8 mouse cellular contexts compared by ENCODE assay signal in the genomic region with DNA sequence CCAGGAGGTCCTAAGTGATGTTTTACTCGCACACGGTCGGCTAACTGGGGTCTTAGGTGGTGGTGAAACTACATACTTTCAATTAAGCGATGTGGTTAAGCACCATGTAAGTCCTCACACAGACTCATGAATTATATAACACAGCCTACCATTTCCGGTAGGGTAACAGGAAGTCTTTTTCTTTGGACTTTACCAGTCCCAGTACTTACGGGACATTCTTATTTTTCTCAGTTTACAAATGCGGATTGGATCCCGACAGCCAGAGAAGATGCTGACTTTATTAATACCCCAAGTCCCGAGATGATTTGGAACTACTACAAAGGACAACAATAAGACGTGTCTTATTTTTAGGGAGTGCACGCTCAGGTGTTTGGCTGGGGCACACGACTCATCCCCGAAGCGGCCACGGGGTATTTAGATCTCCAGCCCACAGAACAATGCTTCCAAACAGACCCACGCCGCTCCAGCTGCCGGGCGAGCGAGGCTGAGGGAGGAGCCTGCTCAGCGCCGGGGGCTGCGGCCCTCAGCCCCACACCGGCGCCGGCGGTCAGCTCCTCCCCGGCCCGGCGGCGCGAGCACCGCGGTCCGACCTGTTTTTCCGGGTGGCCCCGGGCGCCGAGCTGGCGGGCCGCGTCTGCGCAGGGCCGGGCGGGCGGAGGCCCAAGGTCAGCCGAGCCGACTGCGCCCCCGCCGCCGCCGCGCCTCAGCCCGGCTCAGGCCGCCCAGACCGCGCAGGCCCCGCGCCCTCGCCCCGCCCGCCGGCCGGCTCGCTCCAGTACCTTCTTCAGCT. TPM values are rescaled to one million over a fixed set of nuclear protein-coding genes. Genes with fewer than 3 reads are reported as not detected.
DNase-seq lines count a peak whose midpoint lies in the region; ATAC-seq and TF ChIP-seq lines count a peak whose summit lies in the region.

No protein-coding gene starts in this region.

- WGBS in forebrain, embryonic 15.5 days, result under 1% methylated on average over 45 of the region's 66 CpGs
- WGBS in kidney, embryonic 15.5 days, result under 1% methylated on average over 66 of the region's 66 CpGs
- WGBS in lung, embryonic 15.5 days, result under 1% methylated on average over 65 of the region's 66 CpGs
- WGBS in olfactory bulb, adult 2 months, result under 1% methylated on average over 66 of the region's 66 CpGs

- no peaks in the 10 kb centered on the region for H3K27me3 ChIP-seq in forebrain, embryonic 15.5 days
- H3K27me3 ChIP-seq in kidney, embryonic 15.5 days, result no peaks in the 10 kb centered on the region
- no peaks in the 10 kb centered on the region for H3K27me3 ChIP-seq in lung, embryonic 15.5 days

- H3K36me3 ChIP-seq in forebrain, embryonic 15.5 days, result peaks cover 17% of the 10 kb centered on the region
- peaks cover 38% of the 10 kb centered on the region for H3K36me3 ChIP-seq in kidney, embryonic 15.5 days
- H3K36me3 ChIP-seq in lung, embryonic 15.5 days, result peaks cover 26% of the 10 kb centered on the region

- H3K4me1 ChIP-seq in brown adipose tissue, adult 24 weeks (ENCODE audit: control insufficient read depth, insufficient read depth, insufficient read length, low read length), result 0 out of 2 replicates have a peak, but pooled peaks cover 2% of the 10 kb centered on the region
- H3K4me1 ChIP-seq in forebrain, embryonic 15.5 days, result peaks cover 33% of the 10 kb centered on the region
- peaks cover 21% of the 10 kb centered on the region; the same call in 1 of the 2 replicates for H3K4me1 ChIP-seq in kidney, embryonic 15.5 days
- no peaks in the 10 kb centered on the region; the same call in 1 of the 2 replicates for H3K4me1 ChIP-seq in lung, embryonic 15.5 days
- H3K4me1 ChIP-seq in olfactory bulb, adult 2 months (ENCODE audit: control insufficient read depth, insufficient read depth, low read length), result no peaks in the 10 kb centered on the region

- H3K4me3 ChIP-seq in brown adipose tissue, adult 24 weeks (ENCODE audit: insufficient read depth, low read depth, low read length), result peak overlapping the region; percentile 94
- H3K4me3 ChIP-seq in forebrain, embryonic 15.5 days, result peak overlapping the region; percentile 70
- H3K4me3 ChIP-seq in kidney, embryonic 15.5 days (replicated peaks), result peak overlapping the region; percentile 94
- H3K4me3 ChIP-seq in lung, embryonic 15.5 days, result peak overlapping the region; percentile 73
- peak overlapping the region; percentile 98 for H3K4me3 ChIP-seq in olfactory bulb, adult 2 months (ENCODE audit: insufficient read depth, low read depth, low read length)

- peak; percentile 35 to 85 for DNase-seq in adrenal gland, adult (ENCODE audit: inconsistent age in 2 of 2, low spot score in 1 of 2)
- no peak for DNase-seq in adrenal gland, adult 18-20 months (ENCODE audit: low spot score in 2 of 2)
- DNase-seq in 3134 (ENCODE audit: extremely low read depth, insufficient read length, low spot score), result peak; percentile 51

- TF ChIP-seq CTCF in olfactory bulb, adult 2 months (IDR thresholded peaks at IDR 0.05; ENCODE audit: insufficient read depth, low read depth, low read length), result no peak

- TF ChIP-seq POLR2A in olfactory bulb, adult 2 months (IDR thresholded peaks at IDR 0.05; ENCODE audit: insufficient read depth, low read depth, low read length), result no peak

- peak overlapping the region; percentile 72 for H3K9ac ChIP-seq in forebrain, embryonic 15.5 days (replicated peaks)
- H3K9ac ChIP-seq in kidney, embryonic 15.5 days, result peak overlapping the region; percentile 90
- H3K9ac ChIP-seq in lung, embryonic 15.5 days, result peak overlapping the region; percentile 73

- H3K4me2 ChIP-seq in forebrain, embryonic 15.5 days (replicated peaks), result peak overlapping the region; percentile 76
- H3K4me2 ChIP-seq in kidney, embryonic 15.5 days, result peak overlapping the region; percentile 84
- peak overlapping the region; percentile 80 for H3K4me2 ChIP-seq in lung, embryonic 15.5 days

- H3K9me3 ChIP-seq in forebrain, embryonic 15.5 days, result no peaks in the 10 kb centered on the region
- no peaks in the 10 kb centered on the region for H3K9me3 ChIP-seq in kidney, embryonic 15.5 days (replicated peaks)
- H3K9me3 ChIP-seq in lung, embryonic 15.5 days, result no peaks in the 10 kb centered on the region

- H3K27ac ChIP-seq in brown adipose tissue, adult 24 weeks (replicated peaks; ENCODE audit: low read depth, low read length), result peak overlapping the region; percentile 97
- peak overlapping the region; percentile 85 for H3K27ac ChIP-seq in forebrain, embryonic 15.5 days (replicated peaks)
- peak overlapping the region; percentile 97 for H3K27ac ChIP-seq in kidney, embryonic 15.5 days
- peak overlapping the region; percentile 86 for H3K27ac ChIP-seq in lung, embryonic 15.5 days
- peak overlapping the region; percentile 78 for H3K27ac ChIP-seq in olfactory bulb, adult 2 months (ENCODE audit: insufficient read depth, low read depth, low read length)

- ATAC-seq in forebrain, embryonic 15.5 days (replicated peaks), result peak; percentile 93
- peak; percentile 96 for ATAC-seq in kidney, embryonic 15.5 days (replicated peaks; ENCODE audit: low FRiP score)
- ATAC-seq in lung, embryonic 15.5 days (ENCODE audit: borderline replicate concordance, extremely low read depth, low FRiP score, low TSS enrichment), result peak; percentile 90

RNA-seq across cellular contexts. Expression of gene Dnaja2, which starts 0.6 kb away (rescaled TPM):
- total RNA-seq in adrenal gland, adult 18-20 months (2021), result 100 to 1,000 TPM; 155 to 193 TPM
- 80.9 and 101 TPM in 2 replicates for polyA plus RNA-seq in brown adipose tissue, adult 24 weeks (2012; ENCODE audit: insufficient read depth, insufficient read length, missing spikeins)
- polyA plus RNA-seq in forebrain, embryonic 15.5 days (2015; fragmentation: Nextera tagmentation; extraction: Ambion mirVana), result 164 and 167 TPM in 2 replicates
- polyA plus RNA-seq in kidney, embryonic 15.5 days (2015; fragmentation: Nextera tagmentation; extraction: Ambion mirVana), result 166 and 169 TPM in 2 replicates
- polyA plus RNA-seq in lung, embryonic 15.5 days (2015; fragmentation: Nextera tagmentation; extraction: Ambion mirVana), result 144 and 160 TPM in 2 replicates
- polyA plus RNA-seq in olfactory bulb, adult 2 months (2012; ENCODE audit: insufficient read depth, insufficient read length, low replicate concordance, missing spikeins), result 104 TPM in 1 of 2 replicates, not detected in the other

Comparison
In these comparisons a context has a peak if more than half of its experiments do, and no peak if none do; other contexts are left out.
1. DNase-seq: peak in adrenal gland, adult (2 of 2) and 3134 (single experiment); none in adrenal gland, adult 18-20 months (0 of 2).
2. Peak in every context shown above with its lines, with median percentiles within 50 percentile points of each other: H3K27ac ChIP-seq, H3K4me3 ChIP-seq, ATAC-seq, H3K4me2 ChIP-seq and H3K9ac ChIP-seq.